Mouse (Mus musculus) spleen, adult 18-20 months (tissue): ENCODE results near the gene Sos2.
"Not testable (repeated sequence)": the region's sequence is repeated elsewhere in the genome, so short reads cannot be mapped to it uniquely, and the experiment has no call there.

Experiments used
- DNase-seq, 2 experiments: peaks; one replicate each; pipeline ENCODE4 v3.0.0; 2022; ENCODE audit warnings: mixed read lengths in 2 of 2

Sos2 gene

DNA sequence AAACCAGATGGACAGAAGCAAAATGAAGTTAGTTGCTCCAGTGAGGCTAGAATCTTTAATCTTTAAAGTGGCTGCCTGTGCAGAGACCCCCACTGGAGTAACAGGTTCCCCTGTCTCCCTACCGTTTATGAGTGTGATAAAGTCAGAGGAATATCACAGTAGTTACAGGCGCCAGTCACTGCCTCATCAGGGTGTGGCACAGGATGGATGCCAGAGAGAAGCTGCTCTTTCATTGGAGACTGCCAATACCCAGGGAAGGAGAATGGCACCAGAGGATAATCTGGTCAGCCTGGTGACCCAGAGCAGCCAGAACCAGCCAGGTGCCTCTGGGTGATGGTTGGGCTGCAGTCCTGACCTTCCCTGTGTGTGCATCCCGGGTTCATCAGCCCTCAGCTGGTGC lies 113.4 kb downstream of the Sos2 start:
- DNase-seq: no peak

DNA sequence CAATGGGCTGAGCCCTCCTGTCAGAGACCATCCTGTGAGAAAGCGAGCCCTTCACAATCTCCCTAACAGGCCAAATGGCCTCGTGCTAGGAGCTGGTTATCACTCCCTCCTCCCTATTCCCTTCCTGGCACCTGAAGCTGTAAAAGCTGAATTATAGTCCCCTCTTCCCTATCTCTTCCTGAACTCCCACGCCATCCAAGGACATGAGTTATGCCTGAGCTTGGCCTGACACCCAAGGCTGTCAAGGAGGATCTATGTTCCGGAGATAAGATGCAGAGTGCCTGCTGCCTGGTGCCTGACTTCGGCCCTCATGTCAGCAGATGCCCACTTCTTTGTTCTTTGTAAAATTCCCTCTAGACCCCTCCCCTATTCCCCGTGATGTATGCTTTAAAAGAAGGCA lies 120.6 kb downstream of the Sos2 start:
- DNase-seq: not testable (repeated sequence)

DNA sequence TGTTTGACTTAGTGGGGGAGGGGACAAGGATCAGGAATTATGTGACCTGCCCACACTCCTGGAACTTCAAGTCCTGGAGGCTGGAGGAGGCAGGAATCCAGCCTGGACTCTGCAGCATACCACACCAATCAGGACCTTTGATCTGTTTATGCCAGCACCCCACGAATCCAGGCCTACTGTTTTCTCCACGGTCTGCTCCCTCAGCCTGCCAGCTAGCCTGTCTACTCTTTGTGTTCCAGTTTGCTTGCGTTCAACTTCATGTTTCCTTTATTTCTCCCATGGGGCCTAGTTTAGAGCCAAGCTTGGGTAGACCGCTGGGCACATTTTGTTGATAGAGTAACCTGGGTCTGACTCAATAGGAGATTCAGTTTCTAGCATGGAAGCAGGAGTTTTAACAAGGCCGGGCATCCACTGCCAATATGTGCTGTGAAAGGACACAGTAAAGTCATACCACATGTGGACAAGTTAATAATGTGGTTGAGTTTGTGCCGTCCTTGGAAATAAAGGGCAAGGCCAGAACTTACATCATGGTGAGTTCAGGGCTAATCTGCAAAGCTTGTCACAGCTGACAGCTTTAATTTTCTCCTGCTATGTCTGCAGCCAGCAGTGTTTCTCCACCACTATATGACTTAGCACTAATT lies 125.3 kb downstream of the Sos2 start:
- DNase-seq: no peak

DNA sequence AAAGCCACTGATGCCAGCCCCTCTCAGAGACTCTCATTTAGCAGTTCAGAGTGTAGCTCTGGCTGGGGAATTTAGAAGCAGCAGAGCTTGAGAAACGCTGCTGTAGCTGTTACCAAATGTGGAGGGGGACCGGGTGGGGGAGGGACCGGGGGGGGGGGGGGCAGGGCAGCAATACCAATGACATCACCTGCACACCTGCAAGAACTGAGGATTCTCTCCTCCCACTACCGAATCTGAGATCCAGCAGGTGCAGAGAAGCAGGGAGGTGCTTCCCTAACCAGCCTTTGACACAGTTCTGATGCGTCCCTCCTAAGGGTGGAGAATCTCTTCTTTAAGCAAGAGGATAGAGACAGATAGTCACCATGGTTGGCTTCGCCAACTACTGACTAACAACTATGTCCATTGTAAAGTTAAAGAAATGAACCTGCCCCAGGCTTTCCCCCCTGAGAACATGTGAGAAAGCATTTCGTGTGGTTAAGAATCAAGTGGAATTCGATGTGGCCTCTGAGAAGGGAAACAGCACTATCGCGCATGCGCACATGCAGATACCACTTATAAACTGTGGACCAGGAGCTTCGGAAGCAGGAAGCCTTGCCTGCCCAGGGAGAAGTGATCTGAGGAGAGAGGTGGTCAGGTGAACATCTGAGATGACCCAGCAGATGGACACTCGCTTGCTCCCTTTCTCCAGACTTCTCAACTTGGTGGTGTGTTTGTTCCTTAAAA lies 136.0 kb downstream of the Sos2 start:
- DNase-seq: no peak

DNA sequence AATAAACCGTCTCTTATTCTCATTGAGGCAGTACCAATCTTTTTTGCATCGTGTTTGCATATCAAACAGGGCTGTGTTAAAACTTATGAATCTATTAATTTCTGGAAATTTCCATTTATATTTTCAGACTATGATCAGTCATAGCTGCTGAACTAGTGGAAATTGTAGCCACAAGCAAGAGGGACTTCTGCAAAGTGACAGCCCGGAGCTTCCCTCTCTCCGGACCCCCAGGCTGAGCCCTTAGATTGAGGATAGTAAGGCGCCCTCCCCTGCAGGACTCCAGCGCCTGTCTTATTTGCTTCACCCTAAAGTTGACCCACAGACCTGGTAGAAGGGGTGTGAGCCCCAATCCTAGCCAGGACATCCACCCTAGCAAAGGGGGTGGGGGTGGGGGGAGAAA lies 136.7 kb downstream of the Sos2 start:
- DNase-seq: no peak

DNA sequence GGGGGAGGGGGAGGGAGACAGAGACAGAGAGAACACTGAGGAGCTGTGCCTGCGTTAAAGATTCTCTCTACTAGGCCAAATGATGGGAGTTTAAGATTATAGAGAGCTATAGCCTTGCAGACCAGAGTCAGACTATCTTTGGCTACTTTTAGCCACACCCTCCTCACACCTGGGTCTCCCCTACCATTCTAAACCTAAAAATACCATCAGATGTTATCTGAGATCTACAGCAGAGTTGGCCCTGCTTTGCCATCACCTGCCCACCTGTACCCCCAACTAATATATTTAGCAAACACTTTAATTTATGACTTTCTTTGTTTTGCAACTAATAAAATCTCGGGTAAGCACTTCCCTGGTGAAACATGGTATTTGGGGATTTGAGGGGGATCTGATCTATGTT lies 137.1 kb downstream of the Sos2 start:
- no peak for DNase-seq

DNA sequence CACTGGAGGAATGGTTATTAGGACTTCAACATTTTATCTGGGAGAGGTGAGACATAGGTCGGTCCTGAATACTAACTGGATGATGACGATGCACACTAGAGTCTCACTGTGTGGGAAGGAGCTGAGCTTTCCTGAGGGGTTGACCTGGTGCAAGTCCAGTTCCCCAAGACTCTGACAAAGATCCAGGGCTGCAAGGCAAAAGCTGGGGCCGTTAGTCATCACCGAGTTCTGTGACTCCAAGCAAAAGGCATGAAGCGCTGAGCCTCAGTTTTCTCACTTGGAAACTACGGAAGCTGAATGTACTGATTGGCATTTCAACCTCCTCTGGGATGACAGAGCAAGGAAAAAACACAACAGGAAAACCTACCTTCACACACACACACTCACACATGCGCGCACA lies 139.3 kb downstream of the Sos2 start:
- no peak for DNase-seq

DNA sequence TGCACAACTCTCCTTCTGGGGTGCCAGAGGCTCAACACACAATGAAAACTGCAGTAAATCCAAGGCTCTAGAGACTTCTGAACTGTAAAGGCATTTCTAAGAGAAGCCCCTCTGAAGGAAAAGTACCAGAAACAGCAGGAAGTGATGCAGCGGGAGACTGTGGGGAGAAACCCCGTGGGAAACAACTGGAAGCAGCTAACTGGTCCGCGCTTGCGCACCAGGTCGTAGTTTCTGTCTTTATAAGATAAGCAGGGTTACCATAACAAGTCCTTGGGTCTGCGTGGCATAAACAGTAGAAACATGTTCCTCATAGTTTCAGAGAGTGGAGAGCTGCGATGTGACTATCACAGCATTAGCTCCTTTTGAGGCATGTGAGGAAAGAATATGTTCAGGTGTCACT lies 140.0 kb downstream of the Sos2 start:
- DNase-seq: no peak

DNA sequence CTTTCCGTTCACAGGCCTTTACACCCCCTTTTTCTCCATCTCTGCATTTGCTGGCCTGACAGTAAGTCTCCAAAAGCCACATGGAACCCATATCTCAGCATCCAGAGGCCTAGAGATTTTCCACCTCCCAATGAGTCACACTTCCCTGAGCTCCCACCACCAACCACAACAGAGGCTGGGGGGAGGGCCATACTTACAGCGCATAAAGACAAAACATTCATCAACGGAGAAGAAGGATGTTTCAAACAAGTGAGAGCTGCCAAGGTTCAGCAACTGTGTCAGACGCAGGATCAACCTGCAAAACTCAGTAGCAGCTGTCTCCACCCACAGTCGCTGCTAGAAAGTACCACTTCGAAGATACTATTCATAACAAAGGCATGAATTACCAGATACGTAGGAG lies 142.3 kb downstream of the Sos2 start:
- no peak for DNase-seq

DNA sequence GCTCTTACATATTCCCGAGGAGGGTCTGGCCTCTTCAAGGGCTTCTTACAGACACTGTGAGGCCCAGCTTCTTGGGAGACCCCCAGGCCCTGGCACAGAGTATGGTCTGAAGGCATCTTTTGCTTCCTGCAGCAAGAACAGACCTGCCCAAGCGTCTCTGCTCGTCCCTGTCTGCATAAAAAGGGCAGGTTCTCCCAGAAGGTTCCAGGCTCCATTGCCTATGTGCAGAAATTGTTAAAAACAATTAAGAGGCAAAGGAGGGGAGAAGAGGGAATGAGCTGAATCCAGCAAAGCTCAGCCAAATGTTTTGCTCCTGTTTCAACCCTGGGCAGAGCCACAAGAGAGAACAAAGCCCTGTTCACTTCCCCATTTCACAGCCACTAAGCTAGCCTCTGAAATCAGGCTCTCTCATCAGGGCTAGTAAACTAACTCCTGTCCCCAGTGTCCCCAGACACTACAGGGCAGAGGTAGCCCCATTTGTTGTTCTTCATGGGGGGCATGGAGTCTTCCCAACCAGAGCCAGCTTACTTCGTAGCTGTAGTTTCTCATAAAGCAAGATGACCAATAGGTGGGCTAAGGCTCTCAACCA lies 143.2 kb downstream of the Sos2 start:
- peak in 1 of 2 experiments; percentile 49 for DNase-seq

DNA sequence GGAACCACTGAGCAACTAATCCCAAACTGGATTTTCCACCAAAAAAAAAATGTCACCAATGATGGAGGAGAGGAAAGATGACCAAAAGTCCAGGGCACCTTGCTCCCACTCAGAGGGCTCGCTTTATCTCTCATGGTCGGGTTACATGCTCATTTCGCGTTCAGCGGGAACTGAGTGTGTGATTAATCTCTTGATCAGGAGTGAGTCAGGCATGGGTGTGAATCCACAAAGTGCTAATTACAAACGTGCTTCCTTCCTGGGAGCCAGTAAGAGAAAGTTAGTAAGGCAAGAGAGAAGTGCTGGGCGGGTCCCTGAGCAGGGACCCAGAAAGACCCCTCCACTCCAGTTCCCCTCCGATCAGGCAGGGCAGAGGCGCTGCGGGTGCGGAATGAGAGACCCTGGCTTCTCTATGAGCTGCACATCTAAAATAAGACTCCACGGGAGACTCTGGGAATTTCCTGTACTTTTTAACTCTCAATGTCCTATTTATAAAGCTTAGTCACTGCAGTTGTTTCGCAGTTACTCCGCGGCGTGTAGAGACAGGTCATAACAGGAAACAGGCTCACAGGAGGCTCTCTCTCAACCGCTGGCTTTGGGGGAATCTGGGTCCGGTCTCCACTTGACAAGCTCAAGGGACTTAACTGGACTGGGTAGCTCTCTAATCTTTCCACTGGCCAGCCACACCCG lies 143.8 kb downstream of the Sos2 start:
- peak in 1 of 2 experiments; percentile 27 for DNase-seq

DNA sequence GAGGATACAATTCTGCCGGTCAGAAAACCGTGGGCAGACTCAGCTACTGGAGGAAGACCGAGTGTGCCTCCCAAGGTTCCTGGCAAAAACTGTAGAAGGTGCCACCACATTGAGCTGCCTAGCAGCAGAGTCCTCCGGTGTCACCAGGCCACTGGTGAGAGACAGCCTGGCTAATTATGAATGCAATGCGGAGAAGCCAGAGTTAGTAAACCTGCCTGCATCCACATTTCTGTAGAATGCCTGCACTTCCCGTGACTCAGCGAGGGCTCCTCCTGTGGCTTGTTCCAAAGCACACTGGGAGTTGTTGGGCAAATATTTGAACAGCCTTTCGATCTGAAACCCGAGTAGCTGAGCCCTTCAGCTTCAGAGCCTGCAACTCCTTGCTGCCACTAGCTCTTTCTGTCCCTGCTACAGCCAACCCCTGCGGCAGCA lies 144.4 kb downstream of the Sos2 start:
- no peak for DNase-seq

DNA sequence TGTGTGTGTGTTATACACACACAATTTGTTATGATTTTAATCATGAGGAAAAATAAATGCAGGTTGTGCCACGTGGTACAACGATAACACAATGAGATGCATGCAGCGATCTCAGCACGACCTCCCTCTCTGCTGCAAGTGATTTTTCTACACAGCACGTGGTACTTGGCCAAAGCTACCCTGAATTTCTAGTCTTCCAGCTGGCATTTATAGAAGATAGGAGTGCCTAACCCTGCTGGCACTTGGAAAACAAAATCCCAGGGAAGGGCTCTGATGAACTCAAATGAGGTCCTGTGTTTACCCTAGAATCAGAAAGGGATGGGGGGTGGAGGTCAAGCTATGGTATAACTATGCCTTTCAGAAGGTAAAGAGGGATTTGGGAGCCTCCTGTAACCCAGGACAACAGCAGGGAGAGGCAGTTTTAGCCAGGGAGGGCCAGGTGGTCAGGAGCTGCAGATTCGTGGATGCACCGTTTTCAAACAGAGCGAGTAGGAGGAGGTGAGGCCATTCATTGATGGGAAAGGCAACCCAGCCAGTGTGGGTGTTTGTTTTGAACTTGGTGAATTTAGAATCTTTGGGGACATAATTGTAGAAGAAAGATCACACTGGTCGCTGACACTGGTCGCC lies 144.9 kb downstream of the Sos2 start:
- DNase-seq: no peak
